Mouse (Mus musculus): Measurements from ENCODE around the gene Lrrc29.

Gene Lrrc29

DNA sequence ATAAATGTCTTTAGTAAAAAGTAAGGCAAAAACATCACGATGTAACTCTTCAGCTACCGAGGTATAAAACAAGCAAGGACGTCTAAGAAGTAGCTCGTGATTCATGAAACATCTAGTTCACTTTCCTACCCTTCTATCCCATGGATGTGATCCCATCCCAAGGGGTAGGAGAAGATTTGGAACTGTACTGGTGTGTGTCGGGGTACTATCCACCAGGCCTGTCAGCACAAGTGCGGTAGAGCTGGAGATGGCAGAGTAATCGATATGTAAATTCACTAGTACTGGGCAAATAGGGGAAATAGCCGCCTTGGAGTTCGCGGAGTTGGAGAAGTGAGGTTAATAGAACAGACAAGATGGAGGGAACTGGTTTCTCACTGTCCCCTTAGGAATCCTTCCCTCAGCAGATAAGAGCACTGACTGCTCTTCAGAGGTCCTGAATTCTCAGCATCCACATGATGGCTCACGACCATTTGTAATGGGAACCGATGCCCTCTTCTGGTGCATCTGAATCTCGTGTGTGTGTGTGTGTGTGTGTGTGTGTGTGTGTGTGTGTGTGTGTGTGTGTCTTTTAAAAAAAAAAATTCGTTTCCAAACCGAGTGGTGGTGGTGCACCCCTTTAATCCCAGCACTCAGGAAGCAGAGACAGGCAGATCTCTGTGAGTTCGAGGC is 62.7 kb downstream of the Lrrc29 start:
- peak; percentile 20 for DNase-seq
